Mouse (Mus musculus): ENCODE results near the gene Prrc2a. TPM values are rescaled to one million over a fixed set of nuclear protein-coding genes. Genes with fewer than 3 reads are reported as not detected.

Gene Prrc2a
- polyA plus RNA-seq (2016; fragmentation: Nextera tagmentation; extraction: Ambion mirVana) = 203 and 205 TPM in 2 replicates

DNA sequence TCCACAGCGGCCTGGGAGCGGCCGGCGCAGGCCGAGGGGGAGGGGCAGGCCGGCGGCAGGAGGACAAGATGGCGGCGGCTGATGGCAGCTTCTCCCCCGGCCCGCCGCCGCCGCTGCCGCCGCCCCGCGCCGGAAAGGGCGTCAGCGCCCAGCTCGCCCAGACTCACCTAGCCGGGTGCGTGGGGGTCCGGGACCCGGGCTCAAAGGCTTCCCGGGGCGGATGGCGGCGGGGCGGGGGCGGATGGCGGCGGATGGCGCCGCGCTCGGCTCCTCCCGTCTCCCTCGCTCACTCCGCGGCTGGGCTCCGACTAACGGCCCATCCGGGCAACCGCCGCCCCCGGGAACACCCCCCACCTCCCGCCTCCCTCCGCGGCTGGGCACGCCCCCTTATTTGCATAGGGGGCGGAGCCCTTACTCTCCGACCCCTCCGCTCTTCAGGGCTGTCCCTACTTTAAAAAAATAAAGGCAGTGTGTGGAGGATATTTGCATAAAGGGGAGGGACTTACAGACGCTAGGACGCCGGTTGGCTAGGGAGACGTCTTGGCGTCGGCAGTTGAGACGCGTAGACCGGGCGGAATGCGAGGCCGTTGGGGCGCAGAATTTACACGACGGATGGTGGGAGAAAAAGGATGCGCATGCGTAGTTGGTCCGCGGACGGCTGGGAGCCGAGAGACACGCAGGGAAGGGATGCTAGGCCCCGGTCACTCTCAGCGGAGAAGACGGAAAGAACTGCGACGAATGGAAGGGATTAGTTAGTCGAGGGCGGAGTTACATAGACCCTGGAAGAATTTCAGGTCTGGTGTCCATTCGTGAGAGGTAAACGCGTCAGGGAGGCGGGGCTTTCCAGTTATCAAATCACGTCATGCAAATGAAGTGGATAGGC lies at the start of gene Prrc2a:
Gene Prrc2a, minus strand, starts transcription at position 330 of the 883 bp plus-strand sequence.
- no peaks in the 10 kb centered on the region for H3K27me3 ChIP-seq (replicated peaks; ENCODE audit: low read depth, poor library complexity, severe bottlenecking)
- peaks cover 34% of the 10 kb centered on the region for H3K4me1 ChIP-seq
- H3K27ac ChIP-seq (replicated peaks) = peak within 1 kb of the TSS; percentile 99
- H3K4me3 ChIP-seq = peak within 1 kb of the TSS; percentile 99
- WGBS = under 1% methylated on average over 88 of the region's 89 CpGs
- no peaks in the 10 kb centered on the region for H3K9me3 ChIP-seq
- peak; percentile 97 for DNase-seq (ENCODE audit: low spot score)
- H3K36me3 ChIP-seq (replicated peaks) = peaks cover 32% of the 10 kb centered on the region

DNA sequence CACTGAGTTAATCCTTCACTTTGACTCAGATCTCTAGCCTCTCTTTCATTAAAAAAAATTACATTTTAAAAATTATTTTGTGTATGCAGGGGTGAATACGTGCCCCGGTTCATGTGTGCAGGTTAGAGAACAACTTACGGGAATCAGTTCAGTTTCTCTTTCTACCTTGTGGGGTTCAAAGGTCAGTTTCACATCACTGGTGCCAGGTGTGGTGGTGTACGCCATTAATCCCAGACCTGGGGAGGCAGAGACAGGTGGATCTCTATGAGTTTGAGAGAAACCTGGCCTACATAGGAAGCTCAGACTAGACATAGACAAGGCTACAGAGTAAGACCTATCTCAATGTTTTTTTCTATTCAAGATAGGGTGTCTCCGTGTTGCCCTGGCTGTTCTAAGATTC lies 48.4 kb upstream of the Prrc2a start:
- WGBS = 93% methylated on average over 5 of the region's 5 CpGs
- no peak overlapping the region for H3K4me3 ChIP-seq

DNA sequence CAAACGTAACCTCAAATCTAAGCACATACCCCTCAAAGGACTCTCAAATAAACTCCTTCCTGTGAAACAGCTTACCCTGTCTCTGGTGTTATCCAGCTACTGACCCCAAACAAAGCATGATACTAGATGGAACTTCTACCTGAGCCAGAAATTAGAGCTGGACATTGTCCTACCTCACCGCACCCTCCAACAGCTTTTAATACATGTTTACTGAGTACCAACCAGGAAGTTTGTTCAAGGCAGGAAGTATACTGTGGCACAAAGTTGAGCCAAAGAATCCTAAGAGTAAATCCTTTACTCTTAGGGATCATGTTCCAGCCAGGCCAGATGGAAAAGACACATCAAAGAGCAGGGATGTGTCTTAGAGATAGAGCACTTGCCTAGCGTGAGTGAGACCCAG lies 45.9 kb upstream of the Prrc2a start:
- no peaks in the 10 kb centered on the region for H3K9me3 ChIP-seq
- 77% methylated on average over 3 of the region's 3 CpGs for WGBS

More for the DNA sequence above, 48.4 kb upstream of the Prrc2a start:
- Histone ChIP-seq H3K27me3 (replicated peaks; ENCODE audit: low read depth, poor library complexity, severe bottlenecking) (no peaks in the 10 kb centered on the region), H3K27ac (replicated peaks) (no peak overlapping the region), H3K36me3 (replicated peaks) (no peaks in the 10 kb centered on the region), H3K4me1 (peaks cover 7% of the 10 kb centered on the region), H3K9me3 (no peaks in the 10 kb centered on the region)
- DNase-seq (ENCODE audit: low spot score) = no peak

GRCm38 (mm10) chr17:35209785-35210535 lies 45.3 kb upstream of the Prrc2a start:
- H3K4me1 ChIP-seq = peaks cover 11% of the 10 kb centered on the region
- no peaks in the 10 kb centered on the region for H3K36me3 ChIP-seq (replicated peaks)
- H3K27me3 ChIP-seq (replicated peaks; ENCODE audit: low read depth, poor library complexity, severe bottlenecking) = peaks cover 7% of the 10 kb centered on the region
- WGBS = 78% methylated on average over 12 of the region's 12 CpGs
- DNase-seq (ENCODE audit: low spot score) = no peak
- H3K27ac ChIP-seq (replicated peaks) = no peak overlapping the region
- H3K4me3 ChIP-seq = no peak overlapping the region
- no peaks in the 10 kb centered on the region for H3K9me3 ChIP-seq

More for the DNA sequence above, 45.9 kb upstream of the Prrc2a start:
- H3K4me3 ChIP-seq = no peak overlapping the region
- H3K27ac ChIP-seq (replicated peaks) = no peak overlapping the region
- H3K27me3 ChIP-seq (replicated peaks; ENCODE audit: low read depth, poor library complexity, severe bottlenecking) = peaks cover under 1% of the 10 kb centered on the region
- peaks cover 7% of the 10 kb centered on the region for H3K4me1 ChIP-seq
- no peaks in the 10 kb centered on the region for H3K36me3 ChIP-seq (replicated peaks)
- DNase-seq (ENCODE audit: low spot score) = no peak

GRCm38 (mm10) chr17:35205380-35205769 lies 40.7 kb upstream of the Prrc2a start:
- 57% methylated on average over 10 of the region's 10 CpGs for WGBS
- H3K27me3 ChIP-seq (replicated peaks; ENCODE audit: low read depth, poor library complexity, severe bottlenecking) = peaks cover 53% of the 10 kb centered on the region
- no peaks in the 10 kb centered on the region for H3K36me3 ChIP-seq (replicated peaks)
- no peaks in the 10 kb centered on the region for H3K9me3 ChIP-seq
- peaks cover 9% of the 10 kb centered on the region for H3K4me1 ChIP-seq
- no peak overlapping the region for H3K27ac ChIP-seq (replicated peaks)
- H3K4me3 ChIP-seq = peak overlapping the region; percentile 20; the same call in 1 of the 2 replicates
- no peak for DNase-seq (ENCODE audit: low spot score)

GRCm38 (mm10) chr17:35204494-35205379 lies 40.0 kb upstream of the Prrc2a start, which contains the start of gene Lta:
Gene Lta (minus strand): TSS chr17:35205351.
- peaks cover 9% of the 10 kb centered on the region for H3K4me1 ChIP-seq

DNA sequence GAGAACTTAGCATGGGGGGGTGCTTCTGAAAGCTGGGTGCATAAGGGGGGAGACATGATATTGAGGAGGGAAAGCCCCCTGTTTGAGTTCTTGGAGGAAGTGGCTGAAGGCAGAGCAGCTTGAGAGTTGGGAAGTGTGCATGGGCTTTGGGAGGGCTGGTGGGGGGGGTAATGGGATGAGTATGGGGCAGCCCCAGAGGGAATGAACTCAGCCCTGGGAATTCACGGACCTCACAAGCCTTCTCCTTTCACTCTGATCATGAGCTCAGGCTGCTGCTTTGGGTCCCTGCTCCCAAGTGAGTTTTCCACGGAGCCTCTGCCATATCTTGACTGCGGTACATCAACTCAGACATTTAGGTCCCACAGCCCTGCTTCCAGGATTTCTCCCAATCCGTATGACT lies 37.7 kb upstream of the Prrc2a start:
- no peaks in the 10 kb centered on the region for H3K9me3 ChIP-seq
- H3K4me3 ChIP-seq = no peak overlapping the region
- 78% methylated on average over 4 of the region's 4 CpGs for WGBS
- H3K27me3 ChIP-seq (replicated peaks; ENCODE audit: low read depth, poor library complexity, severe bottlenecking) = peaks cover 78% of the 10 kb centered on the region
- H3K36me3 ChIP-seq (replicated peaks) = no peaks in the 10 kb centered on the region
- H3K27ac ChIP-seq (replicated peaks) = no peak overlapping the region
- H3K4me1 ChIP-seq = peaks cover 14% of the 10 kb centered on the region
- DNase-seq (ENCODE audit: low spot score) = no peak

More at GRCm38 (mm10) chr17:35204494-35205379, 40.0 kb upstream of the Prrc2a start, which contains the start of gene Lta:
- H3K27me3 ChIP-seq (replicated peaks; ENCODE audit: low read depth, poor library complexity, severe bottlenecking) = peaks cover 59% of the 10 kb centered on the region
- no peak within 1 kb of the TSS for H3K27ac ChIP-seq (replicated peaks)
- H3K36me3 ChIP-seq (replicated peaks) = no peaks in the 10 kb centered on the region
- no peak for DNase-seq (ENCODE audit: low spot score)
- WGBS = 26% methylated on average over 20 of the region's 20 CpGs
- H3K4me3 ChIP-seq = peak within 1 kb of the TSS; percentile 20; the same call in 1 of the 2 replicates
- no peaks in the 10 kb centered on the region for H3K9me3 ChIP-seq

DNA sequence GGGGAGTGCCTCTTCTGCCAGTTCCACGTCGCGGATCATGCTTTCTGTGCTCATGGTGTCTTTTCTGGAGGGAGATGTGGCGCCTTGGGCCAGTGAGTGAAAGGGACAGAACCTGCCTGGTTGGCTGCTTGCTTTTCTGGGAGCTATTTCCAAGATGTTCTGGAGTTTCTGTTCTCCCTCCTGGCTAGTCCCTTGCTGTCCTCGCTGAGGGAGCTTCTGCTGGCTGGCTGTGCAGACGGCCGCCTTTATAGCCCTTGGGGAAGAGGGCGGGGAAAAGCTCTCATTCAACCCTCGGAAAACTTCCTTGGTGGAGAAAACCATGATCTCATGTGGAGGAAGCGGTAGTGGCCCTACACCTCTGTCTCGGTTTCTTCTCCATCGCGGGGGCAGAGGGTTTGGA lies 37.1 kb upstream of the Prrc2a start, which contains the start of gene Tnf:
Gene Tnf, minus strand, starts transcription at position 221 of the 400 bp plus-strand sequence.
- DNase-seq (ENCODE audit: low spot score) = no peak
- H3K9me3 ChIP-seq = no peaks in the 10 kb centered on the region
- peaks cover 85% of the 10 kb centered on the region for H3K27me3 ChIP-seq (replicated peaks; ENCODE audit: low read depth, poor library complexity, severe bottlenecking)
- H3K36me3 ChIP-seq (replicated peaks) = no peaks in the 10 kb centered on the region
- peaks cover 14% of the 10 kb centered on the region for H3K4me1 ChIP-seq
- 43% methylated on average over 13 of the region's 13 CpGs for WGBS
- no peak within 1 kb of the TSS for H3K27ac ChIP-seq (replicated peaks)
- H3K4me3 ChIP-seq = 0 out of 2 replicates have a peak within 1 kb of the TSS, but pooled peaks have one; percentile 4

GRCm38 (mm10) chr17:35201128-35201527 lies 36.4 kb upstream of the Prrc2a start:
- Histone ChIP-seq H3K4me3 (0 out of 2 replicates have a peak overlapping the region, but pooled peaks have one; percentile 4), H3K36me3 (replicated peaks) (no peaks in the 10 kb centered on the region), H3K27ac (replicated peaks) (no peak overlapping the region), H3K4me1 (peaks cover 15% of the 10 kb centered on the region), H3K9me3 (no peaks in the 10 kb centered on the region), H3K27me3 (replicated peaks; ENCODE audit: low read depth, poor library complexity, severe bottlenecking) (peaks cover 92% of the 10 kb centered on the region)
- DNase-seq (ENCODE audit: low spot score) = no peak
- 79% methylated on average over 11 of the region's 11 CpGs for WGBS

GRCm38 (mm10) chr17:35200398-35200797 lies 35.7 kb upstream of the Prrc2a start:
- H3K27me3 ChIP-seq (replicated peaks; ENCODE audit: low read depth, poor library complexity, severe bottlenecking) = peaks cover 96% of the 10 kb centered on the region
- H3K36me3 ChIP-seq (replicated peaks) = no peaks in the 10 kb centered on the region
- DNase-seq (ENCODE audit: low spot score) = no peak
- 89% methylated on average over 11 of the region's 11 CpGs for WGBS
- H3K4me3 ChIP-seq = no peak overlapping the region
- H3K27ac ChIP-seq (replicated peaks) = no peak overlapping the region
- peaks cover 23% of the 10 kb centered on the region for H3K4me1 ChIP-seq
- H3K9me3 ChIP-seq = no peaks in the 10 kb centered on the region

DNA sequence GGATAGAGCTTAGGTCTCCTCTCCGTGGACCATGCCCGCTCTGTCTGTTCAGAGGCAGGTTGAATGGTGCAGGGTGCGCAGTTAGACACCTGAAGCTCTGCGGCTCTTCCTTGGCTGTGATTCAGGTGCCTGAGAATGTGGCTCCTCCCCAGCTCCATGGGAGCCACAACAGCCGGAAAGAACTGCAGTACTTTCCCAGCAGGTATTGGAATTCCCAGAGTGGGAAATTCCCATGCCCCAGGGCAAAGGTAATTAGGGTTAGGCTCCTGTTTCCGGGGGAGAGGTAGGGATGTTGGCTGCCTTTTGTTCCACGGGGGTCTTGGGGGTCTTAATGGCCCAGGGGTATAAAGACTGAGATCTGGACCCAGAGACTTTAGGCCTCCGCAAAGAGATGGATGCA lies 34.2 kb upstream of the Prrc2a start:
- no peaks in the 10 kb centered on the region for H3K36me3 ChIP-seq (replicated peaks)
- 18% methylated on average over 8 of the region's 8 CpGs for WGBS
- no peak overlapping the region for H3K27ac ChIP-seq (replicated peaks)
- no peaks in the 10 kb centered on the region for H3K9me3 ChIP-seq
- DNase-seq (ENCODE audit: low spot score) = no peak
- H3K4me1 ChIP-seq = peaks cover 29% of the 10 kb centered on the region
- no peak overlapping the region for H3K4me3 ChIP-seq
- peaks cover 96% of the 10 kb centered on the region for H3K27me3 ChIP-seq (replicated peaks; ENCODE audit: low read depth, poor library complexity, severe bottlenecking)

All from embryonic facial prominence, embryonic 10.5 days (tissue).